Mouse (Mus musculus) forebrain, embryonic 15.5 days (tissue): ENCODE measurements at regions not wholly inside any gene's neighbourhood (a gene's known extent, or its start where the extent isn't known, plus 50 kb on each side); places are given as distances from the start of the nearest gene placed in this dataset.

Experiments used
- ATAC-seq: fragments of 200-750 bp; cut with Nextera tagmentation; replicated peaks from 2 replicates; pipeline ENCODE4 v1.8.0; 2017; ENCODE audit warnings: mild to moderate bottlenecking, moderate TSS enrichment, moderate library complexity
- H3K27ac ChIP-seq: fragments of 300-500 bp; sonication (generic); replicated peaks from 2 replicates; pipeline ENCODE4 v1.5.1; 2015; ENCODE audit warnings: mild to moderate bottlenecking, inconsistent platforms
- H3K27me3 ChIP-seq: fragments of 300-500 bp; sonication (generic); 2 replicates; pipeline ENCODE4 v1.6.1; 2015; ENCODE audit warnings: inconsistent platforms
- H3K36me3 ChIP-seq: fragments of 300-500 bp; sonication (generic); 2 replicates; pipeline ENCODE4 v1.6.1; 2015; ENCODE audit warnings: mild to moderate bottlenecking, inconsistent platforms
- H3K4me1 ChIP-seq: fragments of 300-500 bp; sonication (generic); 2 replicates; pipeline ENCODE4 v1.6.1; 2015; ENCODE audit warnings: inconsistent platforms
- H3K4me2 ChIP-seq: fragments of 300-500 bp; sonication (generic); replicated peaks from 2 replicates; pipeline ENCODE4 v1.6.1; 2015; ENCODE audit warnings: mild to moderate bottlenecking, inconsistent platforms
- H3K4me3 ChIP-seq: fragments of 300-500 bp; sonication (generic); 2 replicates; pipeline ENCODE4 v1.5.1; 2015; ENCODE audit warnings: mild to moderate bottlenecking, inconsistent platforms
- H3K9ac ChIP-seq: fragments of 300-500 bp; sonication (generic); replicated peaks from 2 replicates; pipeline ENCODE4 v1.6.1; 2015; ENCODE audit warnings: mild to moderate bottlenecking, inconsistent platforms
- H3K9me3 ChIP-seq: fragments of 300-500 bp; sonication (generic); 2 replicates; pipeline ENCODE4 v1.6.1; 2016; ENCODE audit warnings: inconsistent platforms
- WGBS: fragments of 180-500 bp; shearing (Covaris S2); methylation state at CpG from one replicate; pipeline ENCODE4 v1.1.7; 2015; ENCODE audit warnings: mixed read lengths; 5-methylcytosine and 5-hydroxymethylcytosine counted together

- ATAC-seq, result no peak
- Histone ChIP-seq H3K4me3 (no peak overlapping the region), H3K36me3 (no peaks in the 10 kb centered on the region), H3K27ac (no peak overlapping the region), H3K27me3 (no peaks in the 10 kb centered on the region), H3K9ac (no peak overlapping the region), H3K9me3 (no peaks in the 10 kb centered on the region), H3K4me2 (no peak overlapping the region), H3K4me1 (peaks cover 17% of the 10 kb centered on the region)
- 79% methylated on average over 13 of the region's 13 CpGs for WGBS
These were observed 464.7 kb downstream of the Gtdc1 start for GRCm38 (mm10) chr2:44462619-44463329.

GRCm38 (mm10) chr2:44461289-44462250, 465.9 kb downstream of the Gtdc1 start:
- Histone ChIP-seq H3K9ac (peak overlapping the region; percentile 19), H3K27ac (peak overlapping the region; percentile 63), H3K9me3 (no peaks in the 10 kb centered on the region), H3K4me3 (no peak overlapping the region), H3K27me3 (no peaks in the 10 kb centered on the region), H3K4me1 (peaks cover 17% of the 10 kb centered on the region), H3K4me2 (peak overlapping the region; percentile 8; the same call in 1 of the 2 replicates), H3K36me3 (no peaks in the 10 kb centered on the region)
- WGBS, result 31% methylated on average over 16 of the region's 16 CpGs
- peak; percentile 89 for ATAC-seq

DNA sequence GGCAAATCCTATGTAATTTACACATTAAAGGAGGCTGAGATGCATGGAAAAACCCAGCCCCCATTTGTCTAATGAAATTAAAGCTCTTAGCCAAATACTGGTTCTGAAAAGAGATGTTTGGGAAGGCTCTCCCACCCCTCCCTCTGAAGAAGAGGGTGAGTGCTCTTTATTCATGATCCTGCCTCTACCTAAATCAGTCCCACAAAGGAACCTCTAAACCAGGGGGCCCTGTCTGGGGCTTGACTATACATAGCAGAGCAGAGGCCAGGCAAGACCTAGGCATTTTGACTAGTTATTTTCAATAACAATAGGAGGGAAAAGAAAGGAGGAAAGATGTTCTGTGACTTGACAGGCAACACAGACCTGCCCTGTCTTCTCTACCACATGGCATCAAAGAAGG, 478.0 kb downstream of the Gtdc1 start:
- Histone ChIP-seq H3K27ac (no peak overlapping the region), H3K9me3 (no peaks in the 10 kb centered on the region), H3K9ac (no peak overlapping the region), H3K4me1 (no peaks in the 10 kb centered on the region), H3K36me3 (no peaks in the 10 kb centered on the region), H3K4me3 (no peak overlapping the region), H3K27me3 (no peaks in the 10 kb centered on the region), H3K4me2 (no peak overlapping the region)
- no peak for ATAC-seq
